Mouse (Mus musculus): ENCODE measurements at regions not wholly inside any gene's neighbourhood (a gene's known extent, or its start where the extent isn't known, plus 50 kb on each side); places are given as distances from the start of the nearest gene placed in this dataset.
"Not testable (repeated sequence)": the region's sequence is repeated elsewhere in the genome, so short reads cannot be mapped to it uniquely, and the experiment has no call there.

DNA sequence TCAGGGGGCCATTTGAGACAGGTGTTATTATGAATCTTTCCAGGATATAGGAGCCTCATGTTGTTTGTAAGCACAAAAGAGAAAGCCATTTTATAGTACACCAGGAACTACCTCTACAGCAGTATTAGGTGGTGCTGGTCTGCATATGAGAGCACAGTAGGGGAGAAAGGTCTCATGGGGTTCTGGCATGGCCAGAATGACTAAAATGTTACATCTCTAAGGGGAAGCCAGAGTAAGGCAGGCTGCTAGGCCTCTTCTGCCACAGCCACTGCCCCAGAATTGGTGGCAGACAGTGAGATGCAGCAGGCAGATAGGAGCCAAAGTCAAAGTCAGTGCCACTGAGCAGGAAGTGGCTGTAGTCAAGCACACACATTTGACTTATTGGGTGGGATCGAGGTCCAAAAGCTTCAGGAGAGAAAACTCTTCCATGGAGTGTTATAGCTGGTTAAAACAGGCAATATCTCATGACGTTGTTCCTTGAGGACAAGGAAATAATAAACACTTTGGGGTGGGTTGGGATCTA lies 147.2 kb downstream of the Hira start:
- DNase-seq (ENCODE audit: extremely low spot score): no peak

DNA sequence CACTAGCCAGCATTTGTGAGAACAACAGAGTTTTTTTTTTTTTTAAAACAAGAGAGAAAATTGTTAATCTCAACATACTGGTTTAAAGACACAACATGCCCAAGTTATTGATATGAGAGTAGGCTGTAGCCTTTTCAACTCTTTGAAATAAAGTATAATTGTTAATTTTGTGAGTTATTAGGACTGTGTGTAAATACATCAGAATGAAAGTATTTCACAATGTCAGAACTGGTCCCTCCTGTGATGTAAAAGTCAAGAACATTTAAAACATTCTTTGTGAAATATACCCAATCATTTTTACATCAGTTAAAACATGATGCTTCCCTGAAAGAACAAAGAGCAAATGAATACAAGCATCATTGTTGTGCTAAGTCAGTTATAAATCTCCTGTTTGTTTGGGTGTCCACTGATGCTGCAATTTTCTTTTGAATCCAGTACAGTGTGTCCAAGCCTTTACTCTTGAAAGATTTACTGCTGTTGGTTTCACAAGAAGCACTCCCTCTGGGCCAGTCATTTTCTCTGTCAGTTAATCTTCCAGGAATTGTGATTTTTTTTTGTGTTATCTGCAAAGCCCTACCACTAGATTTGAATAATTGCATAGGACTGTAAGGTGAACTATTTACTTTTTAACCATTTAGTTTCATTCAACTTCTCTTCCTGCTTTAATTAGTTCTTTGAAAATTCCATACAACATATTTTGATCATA lies 148.5 kb downstream of the Hira start:
- no peak for DNase-seq (ENCODE audit: extremely low spot score)

- DNase-seq (ENCODE audit: extremely low spot score): no peak
Observed at GRCm38 (mm10) chr16:19027096-19027495, 150.3 kb downstream of the Hira start.

- DNase-seq (ENCODE audit: extremely low spot score): no peak
Observed at GRCm38 (mm10) chr16:19032582-19032981, 155.7 kb downstream of the Hira start.

GRCm38 (mm10) chr16:19035781-19036180 lies 158.9 kb downstream of the Hira start:
- DNase-seq (ENCODE audit: extremely low spot score): no peak

DNA sequence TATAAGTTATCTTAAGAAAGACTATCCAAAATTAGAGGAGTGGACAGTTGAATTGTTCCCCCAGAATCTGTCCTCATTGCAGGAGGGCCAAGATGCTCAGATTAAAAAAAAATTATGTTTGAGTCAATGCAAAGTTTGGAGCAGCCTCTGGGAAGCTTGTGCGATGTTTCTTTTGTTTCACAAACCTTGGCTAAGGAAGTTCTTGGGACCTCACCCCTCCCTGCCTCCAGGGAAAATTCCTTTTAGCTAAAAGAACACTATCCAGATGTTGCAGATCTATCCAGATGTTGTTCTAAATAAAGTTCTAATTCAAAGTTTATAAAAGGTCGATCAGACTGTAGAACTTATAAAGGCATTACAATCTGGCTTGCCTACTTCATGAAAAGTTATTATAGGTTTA lies 160.8 kb downstream of the Hira start:
- no peak for DNase-seq (ENCODE audit: extremely low spot score)

DNA sequence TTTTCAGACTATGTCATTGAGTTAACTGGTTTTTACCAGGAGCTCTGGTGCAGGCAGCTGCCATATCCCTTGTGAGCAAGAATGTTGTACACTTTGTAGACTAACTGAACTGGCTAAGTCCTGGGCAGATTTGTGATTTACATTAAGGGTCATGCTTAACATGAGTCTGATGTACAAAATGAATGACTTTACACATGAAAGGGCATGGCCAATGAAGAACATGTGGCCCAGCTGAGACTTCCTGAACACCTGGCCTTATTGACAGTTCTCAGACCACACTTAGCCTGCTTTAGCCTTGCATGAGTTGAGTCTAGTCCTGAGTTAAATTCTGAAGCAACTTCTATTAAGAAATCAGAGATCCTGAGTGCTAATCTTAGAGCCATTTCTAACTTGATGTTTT lies 176.0 kb downstream of the Hira start:
- no peak for DNase-seq (ENCODE audit: extremely low spot score)

- no peak for DNase-seq (ENCODE audit: extremely low spot score)
Observed at GRCm38 (mm10) chr16:19060343-19060742, 183.5 kb downstream of the Hira start.

DNA sequence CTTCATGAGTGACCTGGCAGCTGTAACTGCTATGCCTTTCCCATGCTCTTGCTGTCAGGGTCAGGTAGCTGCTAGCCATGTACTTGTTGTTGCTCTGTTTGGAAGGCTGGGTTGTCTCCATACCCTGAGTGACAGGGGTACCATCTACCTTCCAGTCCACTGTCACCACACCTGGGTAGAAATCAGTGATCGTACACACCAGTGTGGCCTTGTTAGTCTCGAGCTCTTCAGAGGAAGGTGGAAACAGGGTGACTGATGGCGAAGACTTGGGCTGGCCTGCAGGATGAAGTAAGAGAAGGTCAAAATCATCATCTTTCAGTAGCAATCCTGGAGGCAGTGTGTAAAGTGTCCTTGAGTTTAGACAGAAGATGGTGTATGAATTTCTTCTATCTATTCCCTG lies 185.0 kb downstream of the Hira start:
- DNase-seq (ENCODE audit: extremely low spot score): no peak

DNA sequence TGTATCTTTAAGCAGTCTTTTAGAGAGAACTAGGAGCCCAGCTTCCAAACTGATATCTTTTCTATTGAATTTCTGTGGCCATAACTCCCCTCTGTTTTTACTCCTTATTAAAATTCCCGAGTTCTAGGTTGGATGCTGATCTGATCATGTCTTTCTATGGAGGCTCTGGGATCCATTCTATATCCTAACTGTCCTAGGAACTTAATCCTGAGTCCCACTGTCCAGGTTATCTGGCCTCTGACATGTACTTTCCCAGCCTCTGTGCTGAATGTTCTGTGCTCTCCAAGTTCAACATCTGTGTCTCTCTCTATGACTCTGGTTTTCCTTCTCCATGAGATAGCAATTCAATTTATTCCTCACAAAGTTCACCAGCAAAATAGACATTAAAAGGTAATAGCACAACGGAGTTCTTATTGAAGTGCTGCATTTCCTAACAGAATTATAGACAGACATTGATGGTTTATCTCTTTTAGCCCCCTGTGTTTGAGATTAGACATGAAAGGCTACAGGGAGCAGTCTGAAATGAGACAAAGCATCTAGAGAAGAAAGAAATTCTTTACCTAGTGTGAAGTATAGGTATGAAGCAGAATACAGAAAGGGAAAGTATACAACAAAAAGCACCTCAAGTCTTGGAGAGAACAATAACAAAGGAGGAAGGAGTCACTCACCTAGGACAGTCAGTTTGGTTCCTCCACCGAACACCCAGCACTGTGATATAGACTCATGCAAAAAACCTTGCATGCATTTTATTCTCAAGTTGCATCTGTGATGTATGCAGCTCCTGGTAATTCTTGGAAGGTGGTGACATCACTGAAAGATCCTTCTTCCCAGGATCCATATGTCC lies 185.9 kb downstream of the Hira start:
- no peak for DNase-seq (ENCODE audit: extremely low spot score)

- no peak for DNase-seq (ENCODE audit: extremely low spot score)
Observed at GRCm38 (mm10) chr16:19063401-19063762, 186.5 kb downstream of the Hira start.

DNA sequence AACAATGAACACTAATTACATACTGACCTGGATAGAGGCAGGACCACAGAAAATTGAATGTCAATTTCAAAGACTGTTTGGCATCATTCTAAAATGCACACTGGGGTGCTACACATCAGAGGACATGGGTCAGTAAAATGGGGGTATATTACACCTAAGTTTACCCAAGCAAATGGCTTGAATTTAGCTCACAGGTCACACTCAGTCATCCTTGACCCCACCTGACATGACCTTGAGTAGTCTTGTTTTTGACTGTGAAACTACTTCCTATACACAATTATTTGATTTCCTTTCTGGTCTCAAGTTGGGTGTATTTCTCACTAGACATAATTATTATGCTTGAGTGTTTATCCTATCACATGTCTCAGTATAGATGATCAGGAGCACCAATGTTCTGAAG lies 187.6 kb downstream of the Hira start:
- no peak for DNase-seq (ENCODE audit: extremely low spot score)

GRCm38 (mm10) chr16:19065543-19066141 lies 188.8 kb downstream of the Hira start:
- DNase-seq (ENCODE audit: extremely low spot score): no peak

DNA sequence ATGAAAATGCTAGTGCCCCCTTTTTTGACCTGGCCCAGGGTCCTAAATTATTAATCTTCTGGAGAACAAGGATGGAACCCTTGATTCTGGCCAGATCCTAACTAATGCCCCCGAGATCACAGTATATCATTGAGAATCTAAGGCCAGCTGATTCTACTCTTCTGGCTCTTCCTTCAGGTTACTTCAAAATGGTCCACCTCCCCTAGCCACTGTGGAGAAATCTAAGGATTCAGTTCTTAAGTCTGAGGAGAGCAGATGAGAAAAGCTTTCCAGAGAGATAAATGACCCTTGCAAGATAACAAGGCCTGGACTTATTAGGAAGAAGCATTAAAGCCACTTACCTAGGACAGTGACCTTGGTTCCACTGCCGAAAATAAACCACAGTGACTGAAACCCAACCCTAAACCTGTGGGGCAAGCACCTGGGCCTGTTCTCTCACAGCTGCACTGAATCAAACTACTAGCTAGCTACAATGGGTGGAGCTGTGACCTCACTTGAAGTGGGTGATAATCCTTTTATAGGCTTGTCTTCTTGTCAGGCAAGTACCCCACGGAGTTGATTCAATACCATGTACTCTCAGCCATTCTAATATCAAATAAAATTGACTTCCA lies 190.0 kb downstream of the Hira start:
- no peak for DNase-seq (ENCODE audit: extremely low spot score)

DNA sequence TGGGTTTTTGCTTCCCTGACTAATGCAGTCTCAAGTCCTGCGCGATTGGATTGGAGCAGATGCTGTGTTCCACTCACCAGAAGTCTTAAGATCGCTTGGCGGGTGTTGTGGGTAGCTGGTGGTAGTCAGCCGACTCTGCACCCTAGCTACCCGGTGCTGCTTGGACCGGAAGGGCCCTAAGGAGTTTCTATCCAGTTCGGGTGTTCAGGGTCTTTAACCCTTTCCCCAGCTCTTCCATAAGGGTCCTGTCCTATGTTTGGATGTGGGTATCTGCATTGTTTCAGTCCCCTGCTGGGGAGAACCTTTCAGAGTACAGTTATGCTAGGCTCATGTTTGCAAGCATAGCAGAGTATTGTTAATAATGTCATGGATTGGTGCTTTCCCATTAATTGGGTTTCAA lies 206.7 kb downstream of the Hira start:
- DNase-seq (ENCODE audit: extremely low spot score): not testable (repeated sequence)

DNA sequence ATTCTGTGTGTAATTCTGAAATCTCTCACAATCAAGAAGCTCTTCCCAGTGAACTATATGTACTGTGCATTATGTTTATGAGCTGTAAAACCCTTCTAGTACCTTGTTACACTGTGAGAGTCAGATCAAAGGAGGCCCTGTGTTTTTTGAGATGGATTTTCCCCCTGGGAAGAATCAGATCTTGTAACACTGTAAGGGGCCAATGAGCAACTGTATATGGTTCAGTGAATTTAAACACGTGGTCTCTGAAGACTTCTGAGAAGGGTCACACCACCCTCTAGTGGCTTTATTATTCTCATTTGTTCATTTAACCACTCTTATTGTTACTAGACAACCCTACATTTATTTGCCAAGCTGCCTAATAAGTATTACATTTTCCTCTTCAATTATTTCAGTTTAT lies 211.1 kb downstream of the Hira start:
- DNase-seq (ENCODE audit: extremely low spot score): peak; percentile 8

Measured in embryo, embryonic 9.5 days (tissue).